Mouse (Mus musculus): Measurements from ENCODE around the gene Kcnj9. TPM values are rescaled to one million over a fixed set of nuclear protein-coding genes. Genes with fewer than 3 reads are reported as not detected.

The Kcnj9 gene
- polyA plus RNA-seq, 1 experiment from 2014 or later: 4.1 TPM

DNA sequence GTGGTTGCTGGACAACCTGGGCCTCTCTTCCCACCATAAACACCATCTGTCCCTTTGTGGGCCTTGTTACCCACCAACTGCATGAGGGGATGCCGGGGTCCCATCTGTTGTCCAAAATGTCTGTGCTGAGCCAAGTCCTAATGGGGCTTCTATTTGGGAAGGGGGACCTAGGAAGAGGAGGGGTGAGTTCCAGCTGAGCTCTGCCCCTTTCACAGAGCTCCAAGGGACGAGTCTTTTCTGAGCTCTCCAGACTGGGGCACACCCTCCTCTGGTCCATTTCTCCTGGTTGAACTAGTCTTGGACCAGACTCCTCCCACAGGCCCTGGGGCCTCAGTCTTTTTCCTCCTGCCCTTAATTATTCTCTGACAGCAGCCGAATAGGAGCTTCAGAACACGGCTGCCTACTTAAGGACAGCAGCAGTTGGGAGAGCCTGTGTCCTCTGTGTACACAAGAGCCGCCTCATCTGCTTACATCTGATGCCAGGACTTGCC is 9.2 kb downstream of the Kcnj9 start:
- peak overlapping the region; percentile 36; the same call in 1 of the 2 replicates for H3K27ac ChIP-seq (replicated peaks)
- H3K4me2 ChIP-seq: no peak overlapping the region
- peaks cover 25% of the 10 kb centered on the region for H3K4me1 ChIP-seq (replicated peaks)
- H3K36me3 ChIP-seq: no peaks in the 10 kb centered on the region
- H3K9ac ChIP-seq: no peak overlapping the region
- peak; percentile 16; the same call in 1 of the 2 replicates for ATAC-seq (ENCODE audit: low FRiP score, low read depth)
- H3K4me3 ChIP-seq: no peak overlapping the region
- H3K27me3 ChIP-seq: no peaks in the 10 kb centered on the region
- no peaks in the 10 kb centered on the region for H3K9me3 ChIP-seq
- WGBS: 16% methylated on average over 5 of the region's 5 CpGs

DNA sequence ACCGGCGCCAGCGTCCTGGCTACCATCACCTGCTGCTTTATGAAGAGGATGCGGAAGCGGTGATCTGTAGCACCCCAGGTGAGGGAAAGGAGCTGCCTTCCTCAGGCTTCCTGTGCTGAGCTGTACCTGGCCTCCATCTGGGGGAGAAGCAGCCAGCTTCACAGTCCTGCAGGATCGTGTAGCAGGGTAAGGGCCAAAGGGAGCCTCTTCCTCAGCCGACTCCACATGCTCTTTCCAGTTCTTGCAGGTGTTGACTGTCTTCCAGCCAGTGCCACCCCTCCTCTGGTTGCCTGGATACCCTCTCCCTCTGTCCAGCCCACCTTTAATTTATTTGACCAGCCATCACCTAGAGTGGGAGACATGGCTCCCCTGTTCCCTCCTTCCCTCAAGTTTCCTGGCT is 9.8 kb downstream of the Kcnj9 start:
- Histone ChIP-seq H3K27me3 (no peaks in the 10 kb centered on the region), H3K27ac (replicated peaks) (peak overlapping the region; percentile 11; the same call in 1 of the 2 replicates), H3K9ac (no peak overlapping the region), H3K9me3 (no peaks in the 10 kb centered on the region), H3K4me3 (no peak overlapping the region), H3K4me2 (no peak overlapping the region), H3K36me3 (no peaks in the 10 kb centered on the region), H3K4me1 (replicated peaks) (peaks cover 26% of the 10 kb centered on the region)
- WGBS: 65% methylated on average over 7 of the region's 7 CpGs
- no peak for ATAC-seq (ENCODE audit: low FRiP score, low read depth)

DNA sequence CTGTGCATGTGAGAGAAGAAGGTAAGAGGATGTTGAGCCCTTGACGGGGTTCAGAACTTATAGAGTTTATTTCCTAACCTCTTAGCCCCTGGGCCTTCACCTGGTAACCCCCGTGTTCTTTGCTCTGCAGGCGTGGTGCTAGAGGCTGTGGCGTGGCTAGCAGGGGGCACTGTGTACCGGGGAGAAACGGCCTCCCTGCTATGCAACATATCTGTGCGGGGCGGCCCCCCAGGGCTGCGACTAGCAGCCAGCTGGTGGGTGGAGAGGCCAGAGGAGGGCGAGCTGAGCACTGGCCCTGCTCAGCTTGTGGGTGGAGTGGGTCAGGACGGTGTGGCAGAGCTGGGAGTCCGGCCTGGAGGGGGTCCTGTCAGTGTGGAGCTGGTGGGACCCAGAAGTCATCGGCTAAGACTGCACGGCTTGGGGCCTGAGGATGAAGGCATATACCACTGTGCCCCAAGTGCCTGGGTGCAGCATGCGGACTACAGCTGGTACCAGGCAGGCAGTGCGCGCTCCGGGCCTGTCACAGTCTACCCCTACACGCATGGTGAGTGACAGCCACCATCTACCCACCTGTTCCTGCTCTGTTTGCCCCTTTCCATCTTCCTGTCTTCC is 10.6 kb downstream of the Kcnj9 start:
- peaks cover 29% of the 10 kb centered on the region for H3K4me1 ChIP-seq (replicated peaks)
- no peaks in the 10 kb centered on the region for H3K9me3 ChIP-seq
- H3K9ac ChIP-seq: no peak overlapping the region
- WGBS: 65% methylated on average over 19 of the region's 19 CpGs
- no peak overlapping the region for H3K27ac ChIP-seq (replicated peaks)
- H3K4me2 ChIP-seq: no peak overlapping the region; the same call in 1 of the 2 replicates
- no peak for ATAC-seq (ENCODE audit: low FRiP score, low read depth)
- no peak overlapping the region for H3K4me3 ChIP-seq
- no peaks in the 10 kb centered on the region for H3K36me3 ChIP-seq
- no peaks in the 10 kb centered on the region for H3K27me3 ChIP-seq

DNA sequence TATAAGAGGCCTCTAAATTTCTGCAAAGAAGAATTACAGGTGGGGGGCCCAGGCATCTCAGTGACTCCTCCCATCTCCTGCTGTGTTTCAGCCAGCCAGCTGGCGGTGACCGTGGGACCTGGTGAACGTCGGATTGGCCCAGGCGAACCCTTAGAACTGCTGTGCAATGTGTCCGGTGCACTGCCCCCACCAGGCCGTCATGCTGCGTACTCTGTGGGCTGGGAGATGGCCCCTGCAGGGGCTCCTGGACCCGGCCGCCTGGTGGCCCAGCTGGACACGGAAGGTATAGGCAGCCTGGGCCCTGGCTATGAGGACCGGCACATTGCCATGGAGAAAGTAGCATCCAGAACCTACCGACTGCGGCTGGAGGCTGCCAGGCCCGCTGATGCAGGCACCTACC is 11.2 kb downstream of the Kcnj9 start:
- no peak for ATAC-seq (ENCODE audit: low FRiP score, low read depth)
- no peak overlapping the region for H3K9ac ChIP-seq
- peaks cover 35% of the 10 kb centered on the region for H3K4me1 ChIP-seq (replicated peaks)
- no peak overlapping the region for H3K4me3 ChIP-seq
- H3K27ac ChIP-seq (replicated peaks): no peak overlapping the region
- no peaks in the 10 kb centered on the region for H3K27me3 ChIP-seq
- no peaks in the 10 kb centered on the region for H3K9me3 ChIP-seq
- WGBS: 39% methylated on average over 15 of the region's 15 CpGs
- H3K36me3 ChIP-seq: no peaks in the 10 kb centered on the region
- H3K4me2 ChIP-seq: no peak overlapping the region

DNA sequence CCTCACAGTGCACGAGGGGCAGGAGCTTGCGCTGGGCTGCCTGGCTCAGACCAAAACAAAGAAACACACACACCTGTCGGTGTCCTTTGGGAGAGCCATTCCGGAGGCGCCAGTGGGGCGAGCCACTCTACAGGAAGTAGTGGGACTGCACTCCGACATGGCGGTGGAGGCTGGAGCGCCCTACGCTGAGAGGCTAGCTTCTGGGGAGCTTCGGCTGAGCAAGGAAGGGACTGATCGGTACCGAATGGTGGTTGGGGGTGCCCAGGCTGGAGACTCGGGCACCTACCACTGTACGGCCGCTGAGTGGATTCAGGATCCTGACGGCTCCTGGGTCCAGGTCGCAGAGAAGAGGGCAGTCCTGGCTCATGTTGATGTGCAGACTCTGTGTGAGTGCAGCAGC is 11.7 kb downstream of the Kcnj9 start:
- Histone ChIP-seq H3K27me3 (no peaks in the 10 kb centered on the region), H3K4me1 (replicated peaks) (peaks cover 38% of the 10 kb centered on the region), H3K9ac (no peak overlapping the region), H3K27ac (replicated peaks) (no peak overlapping the region), H3K4me2 (no peak overlapping the region), H3K4me3 (no peak overlapping the region), H3K9me3 (no peaks in the 10 kb centered on the region), H3K36me3 (no peaks in the 10 kb centered on the region)
- WGBS: 59% methylated on average over 18 of the region's 18 CpGs
- no peak for ATAC-seq (ENCODE audit: low FRiP score, low read depth)

DNA sequence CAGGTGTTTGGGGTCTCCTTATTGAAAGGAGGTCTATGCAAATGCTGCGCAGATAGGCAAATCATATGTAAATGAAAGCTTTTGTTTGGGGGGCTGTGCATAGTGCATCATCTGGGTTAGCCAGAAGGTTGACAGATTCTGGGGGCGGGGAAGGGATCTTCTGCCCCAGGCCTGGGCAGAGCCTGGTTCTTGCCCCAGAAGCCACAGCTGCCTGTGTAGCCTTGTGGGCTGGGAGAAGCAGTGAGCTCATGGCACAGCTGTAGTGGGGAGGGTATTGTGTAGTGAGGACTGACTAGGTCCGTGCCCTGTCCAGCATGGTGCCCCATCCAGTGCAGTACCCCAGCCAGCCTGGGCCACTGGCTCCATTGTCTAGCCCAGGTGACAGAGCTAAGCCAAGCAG is 14.2 kb downstream of the Kcnj9 start:
- Histone ChIP-seq H3K4me2 (peak overlapping the region; percentile 14; the same call in 1 of the 2 replicates), H3K36me3 (no peaks in the 10 kb centered on the region), H3K4me1 (replicated peaks) (peaks cover 46% of the 10 kb centered on the region), H3K9ac (peak overlapping the region; percentile 13; the same call in 1 of the 2 replicates), H3K4me3 (no peak overlapping the region), H3K27ac (replicated peaks) (peak overlapping the region; percentile 53; the same call in 1 of the 2 replicates), H3K9me3 (no peaks in the 10 kb centered on the region), H3K27me3 (no peaks in the 10 kb centered on the region)
- no peak for ATAC-seq (ENCODE audit: low FRiP score, low read depth)
- 35% methylated on average over 3 of the region's 3 CpGs for WGBS

DNA sequence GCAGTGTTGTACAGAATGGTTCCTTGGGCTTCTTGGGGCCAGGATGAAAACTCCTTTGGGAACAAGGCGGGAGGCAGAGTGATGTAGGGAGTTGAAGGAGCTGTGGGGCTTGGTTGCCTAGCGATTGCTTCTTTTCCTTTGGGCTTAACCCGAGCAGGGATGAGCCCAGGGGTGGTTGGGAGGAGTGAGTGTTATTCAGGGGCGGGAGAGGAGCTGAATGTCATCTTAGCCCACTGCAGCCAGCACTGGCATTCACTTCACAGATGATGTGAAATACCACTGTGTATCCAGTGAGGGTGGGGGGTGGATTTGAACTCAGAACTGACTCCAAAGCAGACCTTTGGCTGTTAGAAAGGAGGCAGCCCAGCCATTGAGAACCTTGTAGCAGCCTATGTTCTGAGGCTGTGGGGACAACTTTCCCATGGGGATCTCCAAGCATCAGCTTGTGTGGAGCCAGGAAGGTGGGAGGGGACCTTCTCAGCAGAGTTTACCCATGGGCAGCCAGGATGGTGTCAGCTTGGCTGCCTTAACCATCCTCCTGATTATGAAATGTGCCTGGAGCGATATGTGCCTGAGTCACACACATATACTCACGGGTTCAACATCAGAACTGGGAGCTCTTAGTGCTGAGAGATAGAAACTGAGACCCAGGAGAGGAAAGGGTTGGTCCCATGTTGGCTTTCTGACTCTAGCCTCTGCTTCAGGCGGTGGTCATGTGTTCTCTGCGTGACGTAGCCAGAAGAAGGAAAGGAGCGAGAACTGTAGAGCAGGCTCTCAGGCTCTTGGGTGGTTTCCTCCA is 15.3 kb downstream of the Kcnj9 start:
- Histone ChIP-seq H3K36me3 (no peaks in the 10 kb centered on the region), H3K4me1 (replicated peaks) (peaks cover 49% of the 10 kb centered on the region)

DNA sequence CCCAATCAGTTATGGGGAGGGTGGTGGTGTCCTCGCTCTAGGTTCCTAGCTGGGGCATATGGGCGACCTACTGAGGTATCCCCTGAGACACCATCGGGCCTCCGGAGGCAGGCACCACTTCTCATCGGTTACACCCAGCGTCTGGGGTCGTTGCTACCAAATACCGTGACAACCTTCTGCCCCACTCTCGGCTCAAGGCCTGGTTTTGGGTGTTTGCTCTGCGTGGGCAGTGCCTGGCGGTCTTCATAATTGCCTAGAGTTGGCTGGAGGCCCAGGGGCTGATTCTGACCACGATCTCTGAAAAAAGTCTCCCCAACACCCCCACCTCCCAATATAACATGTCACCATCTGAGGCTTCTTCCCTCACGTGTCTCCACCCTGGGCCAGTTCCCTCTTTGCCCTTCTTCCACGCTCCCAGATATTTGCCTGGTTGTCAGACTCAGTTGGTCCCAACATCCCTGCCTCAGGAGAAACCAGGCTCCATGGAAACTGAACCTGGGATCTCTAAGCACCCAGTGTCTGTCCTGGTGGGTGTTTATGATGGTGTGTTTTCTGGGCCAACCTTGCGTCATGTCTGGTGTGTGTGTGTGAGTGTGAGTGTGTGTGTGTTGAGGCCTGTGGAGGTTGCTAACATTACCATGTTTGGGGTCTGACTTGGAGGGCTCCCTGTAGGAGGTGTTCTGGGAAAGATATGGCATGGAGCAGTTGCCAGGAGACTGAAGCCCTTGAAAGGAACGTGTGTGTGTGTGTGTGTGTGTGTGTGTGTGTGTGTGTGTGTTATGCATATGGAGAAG is 16.2 kb downstream of the Kcnj9 start:
- Histone ChIP-seq H3K36me3 (no peaks in the 10 kb centered on the region), H3K9me3 (no peaks in the 10 kb centered on the region), H3K4me1 (replicated peaks) (peaks cover 44% of the 10 kb centered on the region), H3K4me3 (peak overlapping the region; percentile 52), H3K4me2 (peak overlapping the region; percentile 64), H3K27me3 (no peaks in the 10 kb centered on the region), H3K9ac (peak overlapping the region; percentile 46), H3K27ac (replicated peaks) (0 out of 2 replicates have a peak overlapping the region, but pooled peaks have one; percentile 21)
- ATAC-seq (ENCODE audit: low FRiP score, low read depth): peak; percentile 4
- WGBS: 5% methylated on average over 16 of the region's 16 CpGs

More for the DNA sequence above, 15.3 kb downstream of the Kcnj9 start:
- ATAC-seq (ENCODE audit: low FRiP score, low read depth): no peak
- Histone ChIP-seq H3K4me3 (peak overlapping the region; percentile 52; the same call in 1 of the 2 replicates), H3K27me3 (no peaks in the 10 kb centered on the region), H3K27ac (replicated peaks) (no peak overlapping the region), H3K9ac (no peak overlapping the region), H3K9me3 (no peaks in the 10 kb centered on the region), H3K4me2 (peak overlapping the region; percentile 64)
- 57% methylated on average over 10 of the region's 10 CpGs for WGBS

DNA sequence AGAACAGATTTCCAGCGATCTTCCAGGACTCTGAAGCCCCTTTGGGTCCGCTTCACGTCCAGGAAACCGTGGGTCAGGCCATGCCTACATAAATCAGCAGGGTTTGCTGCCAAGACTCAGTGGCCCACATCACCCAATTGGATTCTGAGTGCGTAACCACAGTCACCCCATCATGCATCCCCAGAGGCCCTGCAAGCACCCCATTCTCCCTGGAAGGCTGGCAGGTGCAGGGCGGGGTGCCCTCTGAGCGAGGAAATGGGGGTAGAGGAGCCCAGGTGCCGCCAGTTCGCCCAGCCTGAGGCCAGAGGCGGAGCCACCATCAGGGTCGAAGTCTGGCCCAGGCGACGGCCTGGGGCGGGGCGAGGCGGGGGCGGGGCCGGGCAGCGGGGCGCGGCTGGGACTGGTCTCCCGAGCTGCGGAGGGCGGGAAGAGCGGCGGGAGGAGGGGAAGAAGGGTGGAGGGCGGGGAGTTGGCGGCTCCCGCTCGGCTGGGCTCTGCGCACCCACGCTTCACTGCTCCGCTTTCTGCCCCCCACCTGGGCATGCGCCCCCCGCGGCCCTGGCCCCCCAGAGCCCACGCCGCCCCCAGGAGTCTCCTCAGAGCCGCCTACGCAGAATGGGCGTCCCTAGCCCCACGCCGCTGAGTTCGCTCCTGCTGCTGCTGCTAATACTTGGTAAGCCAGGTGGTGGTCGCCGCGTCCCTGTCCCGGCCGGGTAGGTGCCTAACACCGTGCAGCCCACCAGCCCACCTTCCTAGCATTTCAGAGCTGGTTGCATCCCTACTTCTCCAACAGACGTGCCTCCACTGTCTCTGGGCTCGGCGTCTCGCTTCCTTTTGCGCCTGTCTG is 17.0 kb downstream of the Kcnj9 start:
- WGBS: under 1% methylated on average over 42 of the region's 55 CpGs

DNA sequence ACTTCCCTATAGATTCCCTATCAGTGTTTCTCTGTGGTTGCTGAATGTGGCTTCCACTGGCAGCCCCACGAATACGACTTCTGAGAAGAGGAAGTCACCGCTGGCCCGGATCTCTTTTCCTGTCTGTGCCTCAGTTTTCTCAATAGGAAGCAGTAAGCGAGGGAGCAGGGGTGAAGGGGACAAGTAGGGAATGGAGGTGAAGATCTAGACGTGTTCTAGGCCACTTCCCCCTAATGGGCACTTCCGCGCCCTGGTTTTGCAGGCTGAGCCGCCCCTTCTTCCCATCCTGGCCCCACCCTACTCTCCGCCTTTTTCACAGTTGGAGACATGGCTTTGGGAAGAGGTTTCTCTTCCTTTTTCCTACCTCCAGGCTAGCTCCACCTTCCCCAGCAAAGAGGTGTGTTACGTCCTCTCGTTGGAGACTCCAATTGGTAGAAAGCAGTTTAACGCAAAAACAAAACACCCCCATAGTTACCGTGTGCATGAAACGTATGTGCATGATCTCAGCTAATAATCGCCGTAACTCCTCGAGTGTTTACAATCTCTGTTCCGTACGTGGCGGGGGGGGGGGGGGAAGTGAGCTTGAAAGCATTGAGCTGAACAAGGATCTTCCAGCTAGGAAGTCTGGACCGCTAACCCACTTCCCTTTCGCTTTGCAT is 17.7 kb downstream of the Kcnj9 start:
- Histone ChIP-seq H3K9me3 (no peaks in the 10 kb centered on the region), H3K36me3 (no peaks in the 10 kb centered on the region), H3K4me1 (replicated peaks) (peaks cover 43% of the 10 kb centered on the region), H3K27ac (replicated peaks) (peak overlapping the region; percentile 72), H3K27me3 (no peaks in the 10 kb centered on the region), H3K4me3 (peak overlapping the region; percentile 52), H3K4me2 (peak overlapping the region; percentile 64), H3K9ac (peak overlapping the region; percentile 46)
- ATAC-seq (ENCODE audit: low FRiP score, low read depth): 0 out of 2 replicates have a peak, but pooled peaks have one; percentile 4
- 10% methylated on average over 23 of the region's 23 CpGs for WGBS

More for the DNA sequence above, 17.0 kb downstream of the Kcnj9 start:
- H3K4me2 ChIP-seq: peak overlapping the region; percentile 64
- peaks cover 43% of the 10 kb centered on the region for H3K4me1 ChIP-seq (replicated peaks)
- H3K9ac ChIP-seq: peak overlapping the region; percentile 46
- peak; percentile 71 for ATAC-seq (ENCODE audit: low FRiP score, low read depth)
- peak overlapping the region; percentile 52 for H3K4me3 ChIP-seq
- no peaks in the 10 kb centered on the region for H3K36me3 ChIP-seq
- no peaks in the 10 kb centered on the region for H3K27me3 ChIP-seq
- H3K27ac ChIP-seq (replicated peaks): peak overlapping the region; percentile 72
- no peaks in the 10 kb centered on the region for H3K9me3 ChIP-seq
